Mouse (Mus musculus) cerebellum, postnatal 14 days (tissue): ENCODE measurements around the gene Rpia.
A peak's percentile ranks its signal among the peaks of the same experiment; 100 is the strongest.

ENCODE experiments used
- DNase-seq, 2 experiments: peaks; one replicate each; pipeline ENCODE4 v3.0.0; 2021; ENCODE audit warnings: mixed read lengths in 2 of 2

Rpia gene

DNA sequence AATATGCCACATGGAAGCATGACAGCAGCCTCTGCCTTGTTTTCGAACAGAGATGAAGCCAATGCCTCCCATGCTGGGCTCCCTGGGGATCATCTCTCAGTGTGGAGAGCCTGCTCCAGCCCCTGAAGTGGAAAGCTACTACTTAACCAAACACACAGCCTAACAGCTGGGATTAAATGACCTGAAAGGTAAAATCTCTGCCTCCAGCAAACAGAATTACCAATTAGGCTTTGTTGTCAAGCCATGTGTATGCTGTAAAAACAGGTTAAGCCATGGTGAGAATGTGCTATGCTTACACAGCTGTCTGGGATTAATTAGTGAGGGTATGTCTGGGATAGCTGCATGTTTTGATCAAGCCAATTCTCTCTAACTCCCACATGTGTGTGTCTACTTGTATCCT, 42.3 kb downstream of the Rpia start:
- DNase-seq: no peak

DNA sequence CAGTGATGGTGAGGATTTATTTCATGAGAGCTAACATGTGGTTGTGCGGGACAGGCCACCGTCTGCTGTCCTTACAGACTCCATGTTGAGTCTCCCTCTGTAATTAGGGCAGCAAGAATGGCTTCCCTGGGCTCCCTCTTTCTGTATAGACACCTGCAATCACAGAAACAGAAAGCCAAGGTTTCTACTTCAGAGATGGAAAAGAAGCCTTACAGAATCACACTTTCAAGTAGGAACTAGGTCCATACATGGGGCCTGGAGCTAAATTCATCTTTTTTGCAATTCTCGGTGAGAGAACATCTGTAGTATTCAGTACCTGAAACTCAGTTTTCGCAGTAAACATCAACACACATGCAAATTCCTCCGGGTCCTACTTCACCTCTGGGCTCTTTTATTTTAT, 44.3 kb downstream of the Rpia start:
- DNase-seq: no peak

DNA sequence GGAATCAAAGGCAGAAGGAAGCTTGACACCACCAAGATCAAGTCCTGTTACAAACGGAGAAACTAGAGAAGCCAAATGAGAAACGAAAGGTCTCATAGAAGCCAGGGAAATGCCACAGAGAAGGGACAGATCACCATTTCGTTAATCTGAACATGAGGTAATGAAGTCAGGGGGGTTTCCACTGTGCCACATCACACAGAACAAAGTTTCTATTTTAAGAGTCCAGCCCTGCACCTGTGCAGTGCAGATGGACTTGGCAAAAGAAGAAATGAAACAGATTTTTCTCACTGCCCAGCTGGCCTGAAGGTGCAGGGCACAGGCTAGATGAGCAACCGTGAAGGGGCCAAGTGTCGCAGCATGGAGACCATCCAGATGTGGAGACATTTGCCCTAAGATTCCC, 48.1 kb downstream of the Rpia start:
- DNase-seq: no peak

DNA sequence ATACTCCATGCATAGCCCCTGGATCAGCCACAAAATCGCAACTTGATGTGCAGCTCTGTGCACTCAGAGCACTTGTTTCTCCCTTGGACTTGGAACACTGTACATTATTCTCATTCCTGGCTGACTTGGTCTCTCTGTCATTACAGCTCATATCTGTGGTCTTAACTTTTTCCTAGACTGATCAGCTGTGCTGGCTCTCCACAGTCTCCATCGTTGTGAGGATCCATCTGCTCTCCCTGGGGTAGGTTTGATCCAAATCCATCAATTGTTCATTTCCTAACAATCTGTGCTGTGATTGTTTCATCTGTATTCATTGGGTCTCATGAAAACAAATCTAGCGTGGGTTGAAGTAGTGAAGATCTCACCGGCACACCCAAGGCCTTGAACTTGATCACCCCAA, 49.2 kb downstream of the Rpia start:
- no peak for DNase-seq

DNA sequence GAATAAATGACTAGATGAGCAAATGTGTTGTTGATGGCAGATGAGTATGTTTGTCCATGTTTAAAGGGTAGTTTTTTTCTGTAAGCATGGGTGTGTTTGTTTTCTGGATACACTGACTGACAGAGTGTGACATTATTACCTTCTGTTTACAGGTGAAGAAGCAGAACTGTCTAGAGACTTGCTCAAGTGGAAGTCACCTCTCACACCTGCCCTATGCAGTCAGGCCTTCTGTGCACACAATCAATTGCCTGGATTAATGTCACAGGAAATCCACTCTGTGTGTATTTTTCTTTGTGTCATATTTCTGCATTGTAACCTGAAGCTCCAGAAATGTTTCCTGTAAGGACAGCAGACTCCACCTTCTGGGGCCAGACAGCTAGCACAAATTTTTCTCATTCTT, 51.5 kb downstream of the Rpia start:
- DNase-seq: no peak

DNA sequence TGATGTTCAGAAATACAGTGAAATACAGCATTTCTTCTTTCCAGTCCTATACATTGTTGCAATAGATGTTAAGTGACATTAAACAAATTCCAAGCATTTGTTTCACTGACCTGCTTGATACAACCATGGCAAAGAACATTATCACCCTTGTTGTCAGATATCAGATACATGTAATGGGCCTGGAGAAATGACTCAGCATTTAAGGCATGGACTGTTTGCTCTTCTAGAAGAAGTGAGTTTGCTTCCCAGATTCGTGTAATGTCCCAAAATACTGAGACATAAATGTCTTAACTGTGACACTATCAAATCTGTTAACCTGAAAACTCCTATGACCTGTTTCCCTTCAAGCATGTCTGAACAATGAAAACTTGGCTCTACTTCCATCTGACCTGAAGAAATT, 52.6 kb downstream of the Rpia start:
- no peak for DNase-seq

DNA sequence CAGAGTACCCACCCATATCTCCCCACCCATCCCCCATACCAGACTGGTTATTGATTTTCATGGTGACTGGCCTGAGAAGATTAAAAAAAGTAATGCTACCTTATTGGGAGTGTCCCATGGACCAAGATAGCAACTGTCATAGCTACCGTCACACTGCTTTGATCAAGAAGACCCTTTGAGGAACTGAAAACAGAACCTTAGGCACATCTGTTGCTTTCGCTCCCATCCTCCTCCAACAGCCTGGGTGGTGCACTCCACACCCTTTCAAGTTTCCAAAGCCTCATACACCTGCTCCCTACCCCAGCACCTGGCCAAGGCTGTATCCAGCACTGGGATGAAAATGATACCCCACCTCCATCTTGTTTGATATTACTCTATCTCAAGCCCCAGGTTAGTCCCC, 56.5 kb downstream of the Rpia start:
- DNase-seq: no peak

DNA sequence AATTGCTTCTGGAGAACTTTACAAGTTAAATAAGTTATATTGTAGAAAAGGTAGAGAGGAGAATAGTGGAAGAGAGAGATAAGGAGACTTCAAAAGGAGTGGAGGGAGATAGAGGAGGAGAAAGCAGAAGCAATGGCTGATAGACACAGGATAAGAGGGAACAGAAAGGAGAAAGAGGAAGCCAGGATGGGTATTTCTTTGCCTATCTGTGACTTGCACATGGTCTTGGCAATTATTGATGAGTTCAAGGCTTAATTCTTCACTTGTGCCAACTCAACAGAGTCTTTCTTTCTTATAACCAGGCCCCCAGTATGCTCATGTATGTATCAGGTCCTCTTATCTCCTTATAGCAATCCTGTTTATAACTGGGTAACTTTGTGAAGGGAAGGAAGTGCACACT, 61.2 kb downstream of the Rpia start:
- no peak for DNase-seq

DNA sequence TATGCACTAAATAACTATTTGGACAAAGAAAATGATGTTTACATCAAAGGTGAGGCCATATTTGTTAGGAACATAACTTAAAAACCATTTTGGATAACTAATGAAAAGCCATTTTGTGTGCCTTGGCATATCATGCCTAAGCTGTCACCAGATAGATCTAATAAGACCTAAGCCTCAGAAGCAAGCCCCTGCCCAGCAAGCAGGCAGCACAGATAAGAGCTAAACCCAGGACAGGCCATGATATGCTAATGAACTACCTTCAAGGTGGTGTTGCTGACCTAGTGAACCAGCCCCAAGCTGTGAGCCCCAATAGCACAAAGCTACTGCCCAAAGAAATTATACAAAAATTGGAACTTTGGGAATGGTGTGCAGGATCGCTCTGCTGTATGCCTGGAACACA, 62.9 kb downstream of the Rpia start:
- no peak for DNase-seq

DNA sequence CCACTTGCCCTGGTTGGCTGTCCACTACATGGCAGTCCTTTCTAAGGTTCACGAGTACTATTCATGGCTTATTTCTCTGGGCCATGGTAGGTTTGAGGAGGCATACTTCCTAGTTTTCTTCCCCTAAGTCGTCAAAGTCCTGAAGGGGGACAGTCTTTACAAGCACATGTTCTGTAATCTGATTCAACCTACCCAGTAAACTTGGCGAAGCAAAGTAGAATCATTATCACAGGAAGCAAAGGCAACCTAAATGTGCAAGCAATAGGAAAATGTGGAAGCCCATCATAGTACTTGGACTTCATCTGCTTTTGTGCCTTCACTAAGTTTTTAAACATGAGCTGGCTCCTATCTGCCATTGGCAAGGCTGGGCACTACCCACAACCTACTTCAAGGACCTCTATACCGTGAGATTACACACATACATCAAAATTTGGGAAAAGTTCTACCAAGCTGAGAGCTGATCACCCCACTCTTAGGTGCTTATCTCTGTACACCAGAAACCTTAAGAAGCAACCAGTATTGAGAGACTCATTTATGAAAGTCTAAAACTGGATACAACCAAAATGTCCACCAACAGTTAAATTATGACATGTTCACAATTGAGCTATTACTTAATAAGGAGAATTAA, 64.8 kb downstream of the Rpia start:
- no peak for DNase-seq

DNA sequence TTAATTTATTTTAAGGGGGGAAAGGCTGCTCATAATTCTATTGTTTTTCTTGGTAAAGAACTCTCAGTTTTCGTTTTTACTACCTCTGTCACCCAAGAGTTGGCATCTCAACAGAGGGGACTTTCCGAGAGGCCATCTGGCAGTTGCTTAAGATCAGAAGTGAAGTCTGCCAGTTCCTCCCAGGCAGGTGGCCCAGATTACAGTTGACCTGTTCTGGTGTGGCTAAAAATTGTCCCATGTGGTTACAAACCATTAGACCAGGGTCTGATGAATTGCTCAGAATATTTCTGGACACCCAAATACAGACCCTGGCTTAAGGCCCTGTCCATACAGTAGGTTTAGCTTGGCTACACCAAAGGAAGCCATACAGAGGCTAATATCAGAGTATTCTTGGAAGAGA, 66.4 kb downstream of the Rpia start:
- peak; percentile 71 to 80 for DNase-seq

DNA sequence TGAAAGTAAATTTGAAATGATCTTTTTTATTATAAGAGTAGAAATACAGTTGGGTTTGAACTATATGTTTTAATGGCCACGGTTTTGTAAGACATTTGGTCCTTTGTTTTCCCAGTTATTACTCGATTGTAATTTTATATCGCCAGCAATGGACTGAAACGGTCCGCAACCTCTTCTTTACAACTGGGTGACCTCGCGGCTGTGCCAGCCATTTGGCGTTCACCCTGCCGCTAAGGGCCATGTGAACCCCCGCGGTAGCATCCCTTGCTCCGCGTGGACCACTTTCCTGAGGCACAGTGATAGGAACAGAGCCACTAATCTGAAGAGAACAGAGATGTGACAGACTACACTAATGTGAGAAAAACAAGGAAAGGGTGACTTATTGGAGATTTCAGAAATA, 67.3 kb downstream of the Rpia start:
- DNase-seq: no peak

DNA sequence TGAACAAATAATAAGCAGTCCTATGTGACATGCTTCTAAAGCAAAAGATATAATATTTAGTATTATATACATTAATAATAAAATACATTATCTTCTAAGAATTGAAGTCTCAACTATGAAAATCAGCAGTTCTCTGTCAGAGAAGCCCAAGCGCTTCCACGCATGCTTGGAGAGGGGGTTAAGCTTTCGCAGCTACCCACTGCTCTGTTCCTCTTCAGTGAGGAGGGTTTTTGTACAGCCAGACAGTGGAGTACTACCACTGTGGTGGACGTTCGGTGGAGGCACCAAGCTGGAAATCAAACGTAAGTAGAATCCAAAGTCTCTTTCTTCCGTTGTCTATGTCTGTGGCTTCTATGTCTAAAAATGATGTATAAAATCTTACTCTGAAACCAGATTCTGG, 69.7 kb downstream of the Rpia start:
- no peak for DNase-seq

DNA sequence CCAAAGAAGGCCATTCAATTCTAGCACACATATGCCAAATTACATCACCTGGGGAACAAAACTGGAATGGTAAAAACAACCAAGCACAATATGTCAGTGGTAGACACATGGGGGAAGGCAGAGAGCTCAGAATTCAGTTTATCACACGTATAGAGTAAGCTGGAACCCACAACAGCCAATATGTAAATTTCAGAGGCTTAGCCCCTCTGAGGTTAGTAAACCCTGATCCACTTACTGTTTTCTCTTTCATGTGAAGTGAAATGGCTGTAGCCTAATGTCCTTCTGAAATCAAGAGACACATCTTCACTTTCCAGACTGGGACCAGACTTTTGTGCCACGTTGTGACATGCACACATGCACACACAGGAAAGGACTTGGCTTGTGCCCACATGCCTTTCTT, 73.3 kb downstream of the Rpia start:
- no peak for DNase-seq

DNA sequence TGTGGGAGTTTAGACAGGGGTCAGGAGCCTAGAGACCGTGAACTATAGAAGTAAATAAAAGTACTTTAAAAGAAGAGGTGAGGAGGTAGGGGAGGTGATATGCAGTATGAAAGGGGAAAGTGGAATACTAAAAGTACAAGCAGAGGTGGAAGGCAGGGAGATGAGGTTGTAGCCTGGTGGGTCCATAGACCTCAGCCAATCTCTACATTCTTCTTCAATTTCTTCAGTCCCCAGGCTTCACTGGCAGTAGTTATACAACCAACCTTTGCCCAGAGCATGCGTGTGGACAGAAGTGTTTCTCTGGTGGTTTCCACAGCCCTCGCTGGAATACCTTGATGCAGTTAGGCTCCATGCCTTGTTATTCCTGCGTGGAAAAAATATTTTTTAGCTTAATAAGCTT, 73.9 kb downstream of the Rpia start:
- no peak for DNase-seq

DNA sequence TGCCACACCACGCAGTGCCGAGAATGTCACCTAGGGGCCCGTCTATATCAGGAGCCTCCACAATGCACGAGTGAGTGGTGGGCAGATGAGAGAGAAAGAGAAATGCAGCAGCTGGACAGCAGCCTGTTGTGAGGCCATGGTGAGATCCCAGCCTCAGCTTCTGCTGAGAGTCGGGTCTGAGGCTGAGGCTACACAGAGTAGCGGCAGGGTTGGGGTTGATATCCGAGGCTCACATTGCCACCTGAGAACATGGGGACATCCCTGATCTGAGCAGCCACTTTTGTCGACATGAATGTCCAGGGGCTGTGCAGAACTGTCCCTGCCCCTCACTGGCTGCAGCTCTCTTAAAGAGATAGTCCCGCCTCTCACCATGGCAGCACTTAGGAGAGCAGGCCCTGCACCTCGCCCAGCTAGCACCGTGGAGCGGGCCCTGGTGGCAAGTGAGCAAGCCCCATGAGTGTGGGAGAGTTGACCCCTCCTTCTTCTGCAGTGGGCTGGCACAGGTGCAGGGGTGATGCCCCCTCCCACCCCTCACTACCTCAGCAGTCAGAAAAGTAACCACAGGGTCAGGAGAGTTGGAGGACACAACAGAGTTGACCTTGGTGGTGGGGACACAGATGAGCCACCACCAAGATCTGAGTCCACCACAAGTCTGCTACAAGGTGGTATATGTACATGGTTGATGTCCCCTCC, 75.2 kb downstream of the Rpia start:
- DNase-seq: no peak
